Mouse (Mus musculus) heart, postnatal 0 days (tissue): Measurements from ENCODE around the gene Kif22. TPM values are rescaled to one million over a fixed set of nuclear protein-coding genes. Genes with fewer than 3 reads are reported as not detected.

ENCODE experiments used
- ATAC-seq: fragments of 200-750 bp; cut with Nextera tagmentation; 2 replicates; pipeline ENCODE4 v1.8.0; 2017; ENCODE audit warnings: low read depth, moderate number of reproducible peaks, moderate library complexity; ENCODE audit not compliant: insufficient read depth
- DNase-seq: peaks from one replicate; pipeline ENCODE4 v3.0.0-alpha.2; 2016; ENCODE audit warnings: low spot score
- H3K27ac ChIP-seq: fragments of 300-500 bp; sonication (generic); 2 replicates; pipeline ENCODE4 v1.5.1; 2014; ENCODE audit warnings: low read depth, mild to moderate bottlenecking
- H3K27me3 ChIP-seq: fragments of 300-500 bp; sonication (generic); 2 replicates; pipeline ENCODE4 v1.6.1; 2014; ENCODE audit warnings: low read length, mixed read lengths; ENCODE audit not compliant: control insufficient read depth, insufficient read depth
- H3K36me3 ChIP-seq: fragments of 300-500 bp; sonication (generic); replicated peaks from 2 replicates; pipeline ENCODE4 v1.6.1; 2014; ENCODE audit warnings: low read length, mixed read lengths; ENCODE audit not compliant: control insufficient read depth, insufficient read depth
- H3K4me1 ChIP-seq: fragments of 300-500 bp; sonication (generic); 2 replicates; pipeline ENCODE4 v1.6.1; 2014; ENCODE audit warnings: antibody characterized with exemption; ENCODE audit not compliant: control insufficient read depth, insufficient read depth
- H3K4me2 ChIP-seq: fragments of 300-500 bp; sonication (generic); 2 replicates; pipeline ENCODE4 v1.6.1; 2014; ENCODE audit warnings: low read depth, mild to moderate bottlenecking, low read length, moderate library complexity
- H3K4me3 ChIP-seq: fragments of 300-500 bp; sonication (generic); 2 replicates; pipeline ENCODE4 v1.5.1; 2014; ENCODE audit warnings: low read depth, low read length
- H3K9ac ChIP-seq: fragments of 300-500 bp; sonication (generic); replicated peaks from 2 replicates; pipeline ENCODE4 v1.6.1; 2014; ENCODE audit warnings: low read depth, low read length, mixed read lengths
- H3K9me3 ChIP-seq: fragments of 300-500 bp; sonication (generic); replicated peaks from 2 replicates; pipeline ENCODE4 v1.6.1; 2016; ENCODE audit warnings: low read length; ENCODE audit not compliant: control insufficient read depth
- CTCF ChIP-seq: IDR thresholded peaks from 2 replicates; pipeline ENCODE4 v1.5.1; 2016; ENCODE audit warnings: antibody characterized with exemption, control low read depth, low read depth
- EP300 ChIP-seq: IDR thresholded peaks from 2 replicates; pipeline ENCODE4 v1.6.1; 2016; ENCODE audit warnings: antibody characterized with exemption, low read depth
- WGBS: fragments of 180-500 bp; shearing (Covaris S2); extraction: QIAGEN DNeasy Blood & Tissue Kit; methylation state at CpG from one replicate; pipeline ENCODE4 v1.1.7; 2014; 5-methylcytosine and 5-hydroxymethylcytosine counted together
- polyA plus RNA-seq: library from polyadenylated mRNA; unstranded; fragments of >200 nt; fragmentation: Nextera tagmentation; extraction: Ambion mirVana; gene quantifications from 2 replicates; pipeline ENCODE4 v1.2.1, GENCODE M21; 2015
- total RNA-seq: library from RNA; depleted of rRNA; stranded (reverse); fragments of >200 nt; gene quantifications from 2 replicates; pipeline ENCODE4 v1.2.3, GENCODE M21; 2014; ENCODE audit warnings: low replicate concordance

The Kif22 gene
- total and polyA plus RNA-seq, 2 experiments from 2014 or later, result 22.4 to 43.1 TPM

- H3K9me3 ChIP-seq, result no peaks in the 10 kb centered on the region
- peaks cover 13% of the 10 kb centered on the region for H3K4me1 ChIP-seq
- peak within 1 kb of the TSS; percentile 75 for H3K4me2 ChIP-seq
- H3K36me3 ChIP-seq, result 0 out of 2 replicates have a peak, but pooled peaks cover 10% of the 10 kb centered on the region
- H3K9ac ChIP-seq, result peak within 1 kb of the TSS; percentile 63
- peak; percentile 77 for DNase-seq
- H3K27me3 ChIP-seq, result no peaks in the 10 kb centered on the region
- peak within 1 kb of the TSS; percentile 63; the same call in 1 of the 2 replicates for H3K27ac ChIP-seq
- 11% methylated on average over 11 of the region's 11 CpGs for WGBS
- H3K4me3 ChIP-seq, result peak within 1 kb of the TSS; percentile 61
- ATAC-seq, result no peak
- TF ChIP-seq CTCF (no peak), EP300 (no peak)
Measured at GRCm38 (mm10) chr7:127014320-127014719, 28.0 kb downstream of the Kif22 start, which contains the start of gene Mvp. Mvp (minus strand) TSS chr7:127014621.

DNA sequence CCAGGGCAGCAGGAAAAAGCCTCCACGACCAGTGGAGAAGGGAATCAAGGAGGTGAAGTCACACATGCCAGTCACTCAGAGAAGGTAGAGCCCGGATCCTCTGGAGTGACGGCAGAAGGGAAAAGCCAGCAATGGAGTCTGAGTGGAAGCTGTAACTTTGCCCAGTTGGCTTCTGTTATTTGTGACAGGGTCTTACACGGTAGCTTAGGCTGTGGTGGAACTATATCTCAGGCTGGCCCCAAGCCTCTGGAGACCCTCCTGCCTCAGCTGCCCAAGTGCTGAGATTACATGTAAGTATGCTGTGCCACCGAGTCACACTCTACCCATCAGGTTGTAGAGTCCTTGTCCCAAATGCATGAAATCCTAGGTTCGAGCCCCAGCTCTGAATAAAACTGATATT is 28.9 kb downstream of the Kif22 start:
- Histone ChIP-seq H3K9ac (no peak overlapping the region), H3K4me2 (peak overlapping the region; percentile 75), H3K4me3 (peak overlapping the region; percentile 61), H3K9me3 (no peaks in the 10 kb centered on the region), H3K27me3 (no peaks in the 10 kb centered on the region), H3K36me3 (0 out of 2 replicates have a peak, but pooled peaks cover 10% of the 10 kb centered on the region), H3K27ac (no peak overlapping the region), H3K4me1 (peaks cover 21% of the 10 kb centered on the region)
- no peak for TF ChIP-seq EP300
- TF ChIP-seq CTCF, result no peak
- 91% methylated on average over 6 of the region's 6 CpGs for WGBS
- ATAC-seq, result no peak
- no peak for DNase-seq

DNA sequence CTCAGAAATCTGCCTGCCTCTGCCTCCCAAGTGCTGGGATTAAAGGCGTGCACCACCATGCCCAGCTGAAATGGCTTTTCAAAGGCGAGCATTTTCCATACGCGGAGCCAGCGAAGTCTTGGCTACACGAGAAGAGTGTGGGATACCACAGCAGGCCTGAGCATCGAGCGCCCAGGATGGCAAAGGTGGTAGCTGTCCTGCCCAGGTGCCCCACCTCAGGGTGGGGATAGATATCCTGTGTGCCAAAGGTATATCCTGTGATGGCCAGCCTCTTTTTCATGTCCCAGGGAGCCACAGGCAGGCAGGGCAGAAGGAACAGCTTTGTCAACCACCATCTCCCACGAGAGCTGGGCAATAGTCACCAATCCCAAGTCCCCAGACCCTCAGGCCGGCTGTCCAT is 29.4 kb downstream of the Kif22 start:
- Histone ChIP-seq H3K4me1 (peaks cover 25% of the 10 kb centered on the region), H3K27ac (no peak overlapping the region), H3K4me3 (no peak overlapping the region), H3K27me3 (no peaks in the 10 kb centered on the region), H3K9me3 (no peaks in the 10 kb centered on the region), H3K36me3 (0 out of 2 replicates have a peak, but pooled peaks cover 10% of the 10 kb centered on the region), H3K9ac (no peak overlapping the region), H3K4me2 (no peak overlapping the region)
- DNase-seq (no peak), ATAC-seq (no peak)
- 97% methylated on average over 10 of the region's 10 CpGs for WGBS
- TF ChIP-seq CTCF (no peak), EP300 (no peak)

GRCm38 (mm10) chr7:127012374-127012773 is 29.9 kb downstream of the Kif22 start:
- DNase-seq (no peak), ATAC-seq (no peak)
- Histone ChIP-seq H3K27ac (no peak overlapping the region), H3K4me1 (peaks cover 25% of the 10 kb centered on the region), H3K4me2 (no peak overlapping the region), H3K36me3 (0 out of 2 replicates have a peak, but pooled peaks cover 10% of the 10 kb centered on the region), H3K27me3 (no peaks in the 10 kb centered on the region), H3K4me3 (no peak overlapping the region), H3K9ac (no peak overlapping the region), H3K9me3 (no peaks in the 10 kb centered on the region)
- 72% methylated on average over 6 of the region's 6 CpGs for WGBS
- no peak for TF ChIP-seq EP300
- TF ChIP-seq CTCF, result no peak

DNA sequence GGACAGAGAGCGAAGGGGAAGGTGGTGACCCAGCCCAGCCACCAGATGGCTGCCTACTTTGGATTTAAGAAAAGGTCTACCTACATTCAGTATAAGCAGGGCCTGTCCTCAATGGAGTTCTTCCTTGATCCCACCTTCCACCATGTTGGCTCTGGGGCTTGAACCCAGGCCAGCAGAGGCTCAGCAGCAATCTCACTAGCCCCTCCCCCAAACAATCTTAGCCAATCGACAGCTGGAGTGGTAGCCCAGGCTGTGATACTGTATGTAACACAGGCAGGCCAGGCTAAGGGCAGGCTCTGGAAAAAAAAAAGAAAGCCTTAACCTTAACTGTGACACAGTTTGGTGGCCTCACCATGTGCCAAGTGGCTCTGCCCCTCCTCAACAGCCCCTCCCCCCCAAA is 30.6 kb downstream of the Kif22 start:
- TF ChIP-seq EP300, result no peak
- WGBS, result 76% methylated on average over 2 of the region's 2 CpGs
- Histone ChIP-seq H3K9me3 (no peaks in the 10 kb centered on the region), H3K27ac (no peak overlapping the region), H3K9ac (no peak overlapping the region), H3K27me3 (no peaks in the 10 kb centered on the region), H3K36me3 (0 out of 2 replicates have a peak, but pooled peaks cover 10% of the 10 kb centered on the region), H3K4me1 (peaks cover 25% of the 10 kb centered on the region), H3K4me2 (no peak overlapping the region), H3K4me3 (no peak overlapping the region)
- ATAC-seq, result no peak
- DNase-seq, result no peak

DNA sequence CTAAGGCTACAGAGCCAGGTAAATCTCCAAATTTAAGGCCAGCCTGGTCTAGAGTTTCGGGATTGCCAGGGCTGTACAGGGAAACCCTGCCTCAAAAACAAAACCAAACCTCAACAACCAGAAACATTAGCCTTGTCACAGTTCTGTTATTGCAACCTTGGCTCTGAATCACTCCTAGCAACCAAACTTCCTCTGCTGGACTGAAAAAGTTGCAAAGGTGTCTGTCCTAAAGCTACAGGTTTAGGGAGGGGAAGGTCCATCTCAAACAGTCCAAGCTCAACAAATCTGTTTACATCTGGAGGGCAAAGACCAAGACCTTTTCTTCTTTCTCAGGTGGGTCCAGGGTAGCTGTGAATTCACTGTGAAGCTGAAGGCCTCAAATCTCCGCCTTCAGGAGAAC is 31.2 kb downstream of the Kif22 start:
- peaks cover 28% of the 10 kb centered on the region for H3K4me1 ChIP-seq
- WGBS, result 96% methylated on average over 2 of the region's 2 CpGs
- H3K36me3 ChIP-seq, result 0 out of 2 replicates have a peak, but pooled peaks cover 10% of the 10 kb centered on the region
- ATAC-seq, result no peak
- no peaks in the 10 kb centered on the region for H3K27me3 ChIP-seq
- no peak overlapping the region for H3K4me3 ChIP-seq
- no peak overlapping the region for H3K27ac ChIP-seq
- no peaks in the 10 kb centered on the region for H3K9me3 ChIP-seq
- TF ChIP-seq CTCF (no peak), EP300 (no peak)
- H3K4me2 ChIP-seq, result no peak overlapping the region
- no peak overlapping the region for H3K9ac ChIP-seq
- DNase-seq, result no peak
